Mouse (Mus musculus): ENCODE measurements at regions not wholly inside any gene's neighbourhood (a gene's known extent, or its start where the extent isn't known, plus 50 kb on each side); places are given as distances from the start of the nearest gene placed in this dataset.
"Not testable (repeated sequence)": the region's sequence is repeated elsewhere in the genome, so short reads cannot be mapped to it uniquely, and the experiment has no call there.

DNA sequence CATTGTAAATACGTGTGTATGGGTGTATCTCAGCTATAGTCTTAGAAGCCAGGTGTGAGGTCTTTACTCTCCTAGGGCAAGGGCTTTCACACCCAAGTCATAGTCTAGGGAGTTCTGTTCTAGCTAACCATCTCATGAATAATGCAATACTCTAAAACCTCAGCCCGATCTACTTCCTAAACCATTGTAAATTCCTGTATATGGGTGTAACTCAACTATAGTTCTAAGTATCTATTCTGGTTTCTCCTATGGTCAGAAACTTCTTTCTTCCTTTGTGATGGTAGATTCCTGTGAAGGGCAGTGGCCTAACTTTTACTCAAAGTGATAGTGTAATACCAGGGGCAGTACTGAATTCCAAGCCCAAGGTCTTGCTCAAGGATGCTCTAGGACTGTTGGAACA, 58.7 kb upstream of the Srd5a3 start:
- ATAC-seq (replicated peaks; ENCODE audit: low FRiP score, low TSS enrichment, poor library complexity, severe bottlenecking): not testable (repeated sequence)

DNA sequence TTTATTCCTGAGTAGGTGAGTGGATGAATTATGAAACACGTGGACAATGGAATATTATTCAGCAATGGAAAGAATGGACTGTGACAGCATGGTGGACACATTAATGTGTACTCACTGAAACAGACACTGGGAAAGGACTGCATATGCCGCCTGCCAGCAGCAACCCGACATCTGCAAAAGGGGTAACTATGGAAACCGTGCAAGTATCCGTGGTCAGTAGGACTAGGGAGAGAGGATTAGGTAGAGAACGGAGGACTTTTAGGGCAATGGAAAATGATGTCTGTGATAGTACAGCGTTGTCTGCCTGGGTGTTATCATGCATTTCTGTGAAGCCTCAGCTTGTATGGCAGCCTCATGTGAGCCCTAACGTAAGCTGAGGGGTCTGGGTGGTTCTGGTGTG, 59.6 kb upstream of the Srd5a3 start:
- no peak for ATAC-seq (replicated peaks; ENCODE audit: low FRiP score, low TSS enrichment, poor library complexity, severe bottlenecking)

DNA sequence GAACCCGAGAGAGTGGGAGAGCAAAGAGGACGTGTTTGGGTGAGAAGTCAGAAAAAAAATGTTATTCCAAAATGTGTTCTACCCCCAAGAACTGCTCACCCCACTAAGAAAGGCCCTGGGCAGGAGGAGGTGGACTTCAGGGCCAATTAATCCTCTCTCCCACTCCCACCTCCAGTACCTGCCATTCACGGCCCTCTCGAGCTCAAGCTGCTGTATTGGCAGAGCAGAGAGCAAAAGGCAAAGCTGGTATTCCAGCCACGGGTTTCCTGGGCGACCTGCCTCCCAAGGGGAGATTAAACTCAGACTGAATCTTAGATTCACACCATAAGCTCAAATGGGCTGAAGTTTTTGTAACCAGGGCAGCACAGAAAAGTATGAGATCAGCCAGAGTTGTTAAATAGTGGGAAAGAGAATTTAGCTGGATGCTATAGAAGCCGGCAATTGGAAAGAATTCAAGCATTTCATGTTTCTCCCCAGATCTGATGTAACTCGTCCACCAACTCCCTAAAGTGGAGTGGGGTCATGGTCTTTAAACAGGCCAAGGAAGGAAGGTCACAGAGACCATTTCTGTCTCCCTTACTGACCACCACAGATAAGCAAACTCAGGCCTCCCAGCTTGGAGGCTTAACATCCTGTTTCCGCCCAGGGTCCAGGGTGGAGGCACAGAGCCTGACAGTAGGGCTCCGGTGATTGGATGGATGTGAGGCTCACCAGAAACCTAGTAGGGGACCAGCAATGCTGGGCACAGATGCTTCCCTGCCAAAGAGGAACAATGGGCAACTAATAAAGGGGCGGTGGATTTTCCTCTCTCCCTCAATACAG, 60.7 kb upstream of the Srd5a3 start:
- ATAC-seq (replicated peaks; ENCODE audit: low FRiP score, low TSS enrichment, poor library complexity, severe bottlenecking): no peak

DNA sequence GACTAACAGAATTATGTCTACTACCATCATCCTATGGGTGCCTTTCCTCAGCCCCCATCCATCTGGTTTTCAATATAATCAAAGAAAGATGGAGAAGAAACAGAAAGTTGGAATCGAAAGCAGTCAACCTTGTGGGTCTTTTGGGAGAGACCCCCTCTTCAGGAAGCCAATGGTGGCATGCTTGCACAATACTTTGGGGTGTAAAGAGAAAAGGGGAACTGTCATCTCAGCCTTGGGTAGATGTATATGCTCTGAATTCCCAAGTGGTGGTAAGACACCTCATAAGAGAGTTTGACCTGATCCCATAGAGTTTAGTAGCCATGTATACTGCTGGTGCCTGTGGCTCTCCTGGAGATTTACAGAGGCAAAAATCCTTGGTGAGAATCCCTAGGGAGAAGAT, 61.6 kb upstream of the Srd5a3 start:
- no peak for ATAC-seq (replicated peaks; ENCODE audit: low FRiP score, low TSS enrichment, poor library complexity, severe bottlenecking)

DNA sequence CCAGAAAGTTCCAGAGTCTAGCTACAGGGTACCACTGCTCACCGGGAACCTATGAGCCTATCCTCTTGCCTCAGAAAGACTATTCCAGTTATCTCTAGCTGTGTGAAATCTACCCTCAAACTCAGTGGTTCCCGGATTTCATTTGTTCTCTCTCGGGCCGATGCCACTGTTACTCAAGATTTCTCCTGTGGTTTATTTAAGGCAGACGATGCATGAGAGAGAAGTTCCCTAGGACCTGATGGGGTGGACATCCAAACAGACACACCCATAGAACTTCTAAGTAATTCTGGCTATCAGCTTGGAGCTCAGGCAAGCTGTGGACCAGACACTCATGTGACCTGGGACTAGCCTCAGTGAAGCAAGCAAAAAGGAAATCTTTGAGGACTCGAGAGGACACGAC, 63.8 kb upstream of the Srd5a3 start:
- no peak for ATAC-seq (replicated peaks; ENCODE audit: low FRiP score, low TSS enrichment, poor library complexity, severe bottlenecking)

DNA sequence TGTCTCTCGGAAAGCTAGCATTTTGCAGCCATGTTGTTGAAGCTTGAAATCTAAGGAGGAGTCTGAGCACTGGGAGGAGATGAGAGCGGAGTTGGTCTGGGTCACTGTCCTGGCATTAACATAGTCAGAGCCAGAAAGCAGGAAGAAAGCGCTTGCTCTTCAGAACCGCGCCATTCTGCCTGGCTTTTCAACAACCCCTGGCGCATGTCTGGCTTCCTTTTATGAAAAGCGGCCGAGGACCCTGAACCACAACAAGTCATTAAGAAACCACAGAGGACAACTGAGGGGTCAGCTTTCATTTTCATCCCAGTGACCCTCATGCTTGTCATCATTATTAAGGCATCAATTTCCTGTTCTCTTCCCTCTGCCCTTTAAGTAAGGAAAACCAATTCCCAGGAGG, 64.7 kb upstream of the Srd5a3 start:
- no peak for ATAC-seq (replicated peaks; ENCODE audit: low FRiP score, low TSS enrichment, poor library complexity, severe bottlenecking)

DNA sequence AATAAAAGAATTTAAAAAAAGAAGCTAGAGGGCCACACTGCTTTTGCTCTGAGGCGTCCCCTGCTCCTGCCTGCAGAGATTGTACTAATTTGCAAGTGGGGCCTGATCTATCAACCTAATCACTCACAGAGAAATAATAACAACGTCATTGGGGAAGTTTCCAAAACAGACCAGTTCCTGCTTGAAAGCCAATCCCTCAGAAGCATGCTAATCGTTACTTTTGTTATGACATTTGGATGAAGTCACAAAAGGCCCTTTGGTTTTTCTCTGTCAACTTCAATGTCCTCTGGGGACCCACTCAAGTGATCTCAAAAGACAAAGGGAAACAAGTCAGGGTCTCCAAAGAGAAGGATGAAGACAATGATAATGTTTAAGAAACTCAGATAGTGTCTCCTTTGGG, 72.2 kb upstream of the Srd5a3 start:
- no peak for ATAC-seq (replicated peaks; ENCODE audit: low FRiP score, low TSS enrichment, poor library complexity, severe bottlenecking)

DNA sequence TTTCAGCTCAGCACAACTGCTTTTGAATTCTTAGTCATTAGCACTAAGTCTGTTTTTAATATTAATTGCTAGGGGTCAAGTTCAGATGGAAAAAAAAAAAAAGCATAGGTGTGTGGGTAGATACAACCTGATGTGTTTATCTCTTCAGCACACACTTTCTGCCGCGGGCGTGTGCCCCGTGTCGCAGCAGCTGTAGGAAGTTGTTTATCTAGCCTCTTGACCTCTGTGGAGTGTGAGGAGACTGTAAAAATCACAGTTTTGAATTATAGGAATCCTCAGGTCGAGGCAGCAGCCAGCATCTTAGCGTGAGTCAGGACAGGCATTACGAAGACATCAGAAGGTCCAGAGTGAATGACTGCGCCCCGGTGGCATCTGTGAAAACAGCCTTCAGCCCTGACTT, 72.8 kb upstream of the Srd5a3 start:
- ATAC-seq (replicated peaks; ENCODE audit: low FRiP score, low TSS enrichment, poor library complexity, severe bottlenecking): no peak

DNA sequence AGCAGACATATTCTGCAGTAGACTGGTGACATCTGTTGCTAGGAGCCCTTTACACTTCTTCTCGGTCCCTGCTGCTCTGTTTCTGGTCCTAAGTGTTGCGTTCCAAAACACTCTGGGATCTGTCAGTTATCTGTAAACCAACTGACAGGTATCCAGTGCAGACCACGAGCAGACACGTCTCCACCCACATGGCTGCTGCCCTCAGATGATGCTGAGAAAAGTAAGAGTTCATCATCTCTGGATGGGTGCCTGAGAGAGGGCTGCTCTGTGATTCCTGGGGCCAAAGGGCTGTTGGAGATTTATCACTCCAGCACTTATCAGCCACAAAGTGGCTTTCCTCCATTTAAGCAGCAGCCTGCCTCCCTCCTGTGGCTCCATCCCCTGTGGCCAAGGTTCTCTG, 74.3 kb upstream of the Srd5a3 start:
- no peak for ATAC-seq (replicated peaks; ENCODE audit: low FRiP score, low TSS enrichment, poor library complexity, severe bottlenecking)

DNA sequence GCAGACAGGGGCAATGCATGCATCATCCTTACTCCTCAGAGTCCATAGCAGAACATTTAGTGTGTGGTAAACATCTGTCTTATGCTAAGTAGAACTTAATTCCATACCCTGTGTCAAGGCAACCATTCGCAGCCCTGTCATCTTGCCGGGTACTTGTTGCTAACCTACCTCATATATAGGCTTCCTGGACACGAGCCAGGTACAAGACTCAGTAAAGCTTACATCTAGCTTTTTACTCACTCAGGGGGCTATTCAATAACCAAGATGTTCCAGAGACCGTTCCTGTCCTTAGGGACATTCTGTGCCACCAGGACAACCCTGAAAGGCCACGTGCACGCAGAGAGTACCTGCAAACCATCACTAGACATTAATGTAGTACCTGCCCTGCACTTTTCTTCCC, 74.8 kb upstream of the Srd5a3 start:
- ATAC-seq (replicated peaks; ENCODE audit: low FRiP score, low TSS enrichment, poor library complexity, severe bottlenecking): no peak

DNA sequence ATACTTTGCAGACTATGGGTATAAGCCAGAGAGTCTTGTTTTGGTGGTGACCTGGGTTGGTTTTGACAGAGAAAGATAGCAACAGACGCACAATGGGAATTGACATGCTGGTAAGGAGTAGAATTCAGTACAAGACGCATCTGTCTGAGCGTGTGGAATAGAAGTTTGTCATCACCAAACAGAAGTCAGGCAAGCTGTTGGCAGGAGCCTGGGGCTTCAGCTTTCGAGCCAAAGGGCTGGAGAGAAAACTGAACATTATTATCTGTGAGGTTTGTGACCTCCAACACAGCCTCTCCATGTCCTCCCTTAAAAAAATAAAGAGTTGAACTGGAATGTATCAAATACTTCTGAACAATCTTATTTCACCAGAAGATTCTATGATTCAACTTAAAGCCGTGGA, 75.4 kb upstream of the Srd5a3 start:
- no peak for ATAC-seq (replicated peaks; ENCODE audit: low FRiP score, low TSS enrichment, poor library complexity, severe bottlenecking)

DNA sequence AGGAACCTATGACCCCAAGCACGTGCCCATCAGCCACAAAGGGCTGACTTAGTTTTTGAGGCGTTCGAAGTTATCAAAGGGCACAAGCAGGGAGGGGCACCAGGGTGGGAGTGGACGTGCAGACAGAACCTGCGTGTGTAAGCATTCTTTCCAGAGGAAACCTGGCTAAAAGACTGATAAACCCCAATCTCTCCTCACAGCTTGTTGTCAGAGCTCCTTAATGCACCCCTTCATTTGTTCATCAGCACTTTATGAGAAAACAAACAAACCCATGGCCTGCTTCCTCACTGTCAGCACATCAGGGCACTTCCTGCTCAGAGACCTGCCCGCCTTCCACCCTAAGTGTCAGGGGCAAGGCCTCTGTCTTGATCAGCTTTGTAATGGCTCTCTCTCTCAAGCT, 76.6 kb upstream of the Srd5a3 start:
- ATAC-seq (replicated peaks; ENCODE audit: low FRiP score, low TSS enrichment, poor library complexity, severe bottlenecking): peak; percentile 93

DNA sequence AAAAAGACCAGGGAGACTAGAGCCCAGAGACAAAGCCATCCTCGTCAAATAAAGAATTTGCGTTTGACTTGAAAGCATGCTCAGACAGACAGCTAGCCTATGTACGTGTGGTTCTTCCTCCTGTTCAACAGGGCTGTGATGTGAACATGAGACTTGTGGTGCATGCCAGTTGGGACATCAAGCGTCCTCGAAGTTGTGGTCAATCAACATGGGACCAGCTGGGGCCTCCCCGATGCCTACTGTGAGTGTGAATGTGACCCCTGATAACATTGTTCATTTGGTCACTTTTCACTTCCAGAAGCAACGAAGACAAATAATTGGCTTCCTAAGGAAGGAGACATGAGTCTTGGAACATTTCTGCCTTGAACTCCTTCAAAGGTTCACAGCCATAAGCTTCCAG, 79.8 kb upstream of the Kdr start:
- ATAC-seq (replicated peaks; ENCODE audit: low FRiP score, low TSS enrichment, poor library complexity, severe bottlenecking): no peak

DNA sequence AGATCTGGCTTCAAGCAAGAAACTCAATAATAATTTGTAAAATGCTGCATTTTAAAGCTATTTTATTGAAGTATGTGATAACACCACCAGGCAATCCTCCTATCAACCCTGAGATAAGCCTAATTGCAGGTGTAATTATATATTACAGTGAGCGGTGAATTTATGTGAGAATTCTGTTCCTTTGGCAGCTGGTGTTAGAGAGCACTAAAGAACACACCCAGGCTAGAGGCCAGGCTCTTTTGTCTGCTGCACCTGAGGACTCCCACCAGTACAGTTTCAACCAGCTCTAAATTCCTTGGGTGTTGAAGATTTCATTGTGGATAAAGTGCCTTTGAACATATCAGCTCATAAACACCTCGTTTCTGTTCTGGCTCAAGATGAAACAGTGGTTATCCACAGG, 77.6 kb upstream of the Kdr start:
- ATAC-seq (replicated peaks; ENCODE audit: low FRiP score, low TSS enrichment, poor library complexity, severe bottlenecking): no peak

DNA sequence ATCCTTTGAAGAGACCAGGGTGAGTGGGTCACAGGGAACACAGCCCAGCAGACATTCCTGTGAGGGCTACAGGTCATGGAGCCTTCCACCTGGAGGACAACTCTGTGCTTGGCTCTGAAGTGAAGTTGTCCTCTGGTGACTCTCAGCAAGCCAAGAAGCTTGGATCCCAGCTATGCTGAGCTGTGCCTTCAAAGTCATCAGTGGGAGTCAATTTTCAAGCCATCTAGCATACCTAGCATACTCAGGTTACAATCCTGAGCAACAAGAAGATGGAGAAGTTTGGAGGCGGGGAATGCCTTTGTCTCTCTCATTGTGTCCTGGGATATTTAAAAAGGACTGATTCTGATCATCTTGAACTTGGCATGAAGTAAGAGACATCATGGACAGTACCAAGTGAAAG, 74.5 kb upstream of the Kdr start:
- no peak for ATAC-seq (replicated peaks; ENCODE audit: low FRiP score, low TSS enrichment, poor library complexity, severe bottlenecking)

DNA sequence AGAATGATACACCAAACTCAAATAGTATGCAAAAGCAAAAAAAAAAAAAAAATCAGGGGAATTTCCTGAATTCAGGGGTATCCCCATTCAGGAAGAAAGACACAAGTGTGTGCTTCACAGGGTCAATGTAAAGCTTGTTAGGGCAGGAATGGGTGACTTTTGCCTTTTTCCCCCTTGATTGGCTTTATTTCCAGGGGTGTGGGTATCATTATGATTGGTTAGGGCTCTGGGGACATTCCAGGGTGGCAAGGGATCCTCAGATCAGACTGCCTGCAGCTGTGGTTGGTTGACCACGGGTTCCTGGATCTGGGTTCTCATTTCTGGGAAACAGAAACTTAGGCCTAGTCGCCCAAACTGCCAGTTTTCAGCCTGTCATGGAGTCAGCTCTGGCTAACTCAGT, 73.4 kb upstream of the Kdr start:
- no peak for ATAC-seq (replicated peaks; ENCODE audit: low FRiP score, low TSS enrichment, poor library complexity, severe bottlenecking)

DNA sequence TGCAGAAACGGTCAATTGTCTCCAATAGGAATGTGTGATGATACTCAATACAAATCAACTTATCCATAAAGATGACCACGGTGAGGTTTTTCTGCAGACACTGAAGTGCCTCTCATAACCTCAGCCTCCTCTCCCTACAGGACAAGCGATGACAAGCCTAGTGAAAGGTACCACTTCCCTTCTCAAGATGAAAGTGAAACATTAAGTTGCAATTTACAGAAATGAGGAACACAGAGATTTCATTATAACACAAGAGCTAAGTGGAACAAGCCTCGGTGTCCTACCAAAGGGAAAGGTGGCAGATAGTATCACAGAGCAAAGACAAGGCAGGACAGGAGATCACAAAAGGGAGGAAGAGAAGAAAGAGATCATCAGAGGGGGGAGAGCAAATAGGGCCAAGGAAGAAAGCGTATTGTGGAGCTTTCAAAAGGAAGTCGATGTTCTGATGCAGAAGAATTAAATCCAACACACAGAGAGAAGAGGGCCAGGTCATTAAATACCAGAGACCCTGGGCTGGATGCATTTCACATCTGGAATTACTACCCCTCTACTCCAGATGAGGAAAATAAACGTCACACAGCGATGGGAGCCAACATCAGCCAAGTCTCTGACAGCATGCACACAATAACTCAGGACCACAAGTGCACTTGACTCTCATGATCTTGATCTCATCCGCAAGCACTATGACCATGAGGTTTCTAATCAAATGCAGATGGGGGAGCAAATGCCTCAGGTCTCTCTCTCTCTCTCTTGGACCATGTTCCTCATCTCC, 70.0 kb upstream of the Kdr start:
- no peak for ATAC-seq (replicated peaks; ENCODE audit: low FRiP score, low TSS enrichment, poor library complexity, severe bottlenecking)

DNA sequence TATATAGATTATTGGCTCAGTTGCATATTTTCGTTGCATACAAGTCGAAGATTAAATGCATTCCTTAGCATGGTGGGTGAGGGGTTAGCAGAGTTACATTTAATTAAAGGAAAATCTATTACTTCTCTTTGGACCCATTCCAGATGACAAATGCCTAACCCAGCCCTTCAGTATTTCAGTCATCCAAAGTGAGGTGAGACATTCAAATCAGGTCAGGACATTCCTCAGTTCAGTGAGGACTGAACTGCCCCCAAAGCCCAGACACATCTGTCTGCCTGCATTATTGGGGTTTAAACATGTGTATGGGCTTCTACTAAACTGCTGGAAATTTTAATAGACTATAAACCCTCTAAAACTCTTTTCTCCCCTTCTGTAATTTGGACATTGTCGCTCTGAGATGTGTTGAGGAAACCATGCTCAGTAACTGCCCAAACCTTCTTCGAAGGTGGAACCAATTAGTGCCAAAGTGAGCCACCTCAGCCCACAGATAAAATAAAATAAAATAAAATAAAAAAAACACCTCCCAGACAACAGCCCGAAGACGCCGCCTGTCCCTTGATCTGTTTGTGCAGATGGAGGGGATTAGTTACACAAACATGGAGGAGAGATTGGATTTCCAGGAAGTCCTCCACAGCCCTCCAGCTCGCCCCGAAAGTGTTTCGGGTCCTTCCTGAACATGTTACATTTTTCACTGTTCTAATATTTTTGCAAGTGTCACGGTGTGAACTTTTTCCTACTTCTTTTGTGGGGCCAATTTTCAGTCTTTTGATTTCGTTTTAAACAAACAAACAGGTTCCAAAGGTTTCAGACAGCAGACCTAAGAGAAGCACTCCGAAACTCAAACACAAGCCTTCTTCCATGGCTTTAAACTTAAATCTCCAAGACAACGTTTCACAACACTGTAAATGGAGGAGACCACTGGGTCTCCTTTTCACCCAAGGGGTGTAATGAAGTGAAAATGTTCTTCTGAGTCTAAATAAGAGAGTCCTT, 65.6 kb upstream of the Kdr start:
- no peak for ATAC-seq (replicated peaks; ENCODE audit: low FRiP score, low TSS enrichment, poor library complexity, severe bottlenecking)

DNA sequence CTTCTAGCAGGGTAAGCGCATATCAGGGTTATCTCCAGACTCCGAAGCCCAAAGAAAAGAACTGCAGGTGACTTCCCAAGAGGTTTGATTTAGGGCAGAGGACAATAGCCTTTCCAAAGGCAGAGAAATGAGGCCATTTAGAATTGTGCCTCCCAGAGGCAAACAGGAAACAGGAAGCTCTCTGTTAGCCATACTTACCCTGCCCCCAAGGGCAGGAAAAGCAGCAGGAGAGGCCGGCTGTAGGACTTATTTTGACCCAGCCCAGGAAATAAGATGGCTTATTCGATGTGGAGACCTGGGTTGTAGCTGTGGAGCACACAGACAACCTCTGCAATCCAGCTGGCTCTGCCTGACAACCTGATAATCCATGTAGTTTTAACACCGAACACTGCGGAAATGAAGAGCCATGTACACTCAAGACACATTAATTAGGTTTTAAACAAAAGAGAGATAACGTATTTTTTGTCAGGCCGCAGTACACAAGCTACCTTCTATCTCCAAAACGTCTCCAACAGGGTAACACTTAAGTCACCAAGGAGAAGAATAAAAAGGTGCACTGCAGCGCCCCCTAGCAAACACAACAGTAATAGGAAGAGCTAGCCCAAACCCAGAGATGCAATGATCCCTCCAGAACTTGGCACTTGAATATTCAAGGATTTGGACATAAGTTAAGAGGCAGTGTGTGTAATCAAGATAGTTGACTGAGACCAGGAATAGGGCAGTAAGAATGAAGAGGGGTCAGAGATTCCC, 62.4 kb upstream of the Kdr start:
- 0 out of 2 replicates have a peak, but pooled peaks have one; percentile 55 for ATAC-seq (replicated peaks; ENCODE audit: low FRiP score, low TSS enrichment, poor library complexity, severe bottlenecking)

All from megakaryocyte-erythroid progenitor cell, adult 5-6 weeks (primary cell).